Mouse (Mus musculus): ENCODE data around the gene Slc6a17. TPM values are rescaled to one million over a fixed set of nuclear protein-coding genes. Genes with fewer than 3 reads are reported as not detected.

Gene Slc6a17
- total RNA-seq, 2 experiments from 2014 or later, result 276 to 290 TPM

- TF ChIP-seq CTCF (conservative IDR thresholded peaks at IDR 0.05), result no peak
- Histone ChIP-seq H3K4me3 (no peak overlapping the region), H3K27ac (no peak overlapping the region)
- no peak for DNase-seq (ENCODE audit: low spot score in 2 of 2)
These were observed 29.2 kb downstream of the Slc6a17 start for GRCm38 (mm10) chr3:107488637-107489036.

GRCm38 (mm10) chr3:107483290-107483689 is 34.5 kb downstream of the Slc6a17 start:
- H3K27ac ChIP-seq, result peak overlapping the region; percentile 79
- TF ChIP-seq CTCF (conservative IDR thresholded peaks at IDR 0.05), result peak; percentile 61
- no peak overlapping the region for H3K4me3 ChIP-seq
- peak; percentile 52 to 72 for DNase-seq (ENCODE audit: low spot score in 2 of 2)

DNA sequence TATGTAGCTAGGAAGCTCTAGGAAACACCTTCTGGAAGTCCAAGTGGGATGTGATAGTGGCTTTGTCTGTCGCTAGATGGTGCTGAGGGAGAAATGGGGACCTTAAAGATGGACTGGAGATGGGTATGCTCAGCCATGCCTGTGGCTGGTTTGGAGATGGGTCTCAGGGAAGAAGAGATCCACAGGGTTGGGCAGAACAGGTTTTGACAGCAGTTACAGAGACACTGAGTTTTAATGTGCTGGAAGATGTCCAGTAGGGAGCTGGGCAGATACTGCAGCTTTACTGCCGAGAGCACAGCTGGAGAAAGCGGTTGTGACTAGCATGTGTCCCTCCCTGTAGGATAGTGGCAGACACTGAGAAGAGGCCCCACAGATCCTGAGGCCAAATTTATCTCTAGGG is 37.2 kb downstream of the Slc6a17 start:
- TF ChIP-seq CTCF (conservative IDR thresholded peaks at IDR 0.05), result peak; percentile 28; the same call in 1 of the 2 replicates
- Histone ChIP-seq H3K4me3 (no peak overlapping the region), H3K27ac (no peak overlapping the region)
- DNase-seq (ENCODE audit: low spot score in 2 of 2), result no peak

DNA sequence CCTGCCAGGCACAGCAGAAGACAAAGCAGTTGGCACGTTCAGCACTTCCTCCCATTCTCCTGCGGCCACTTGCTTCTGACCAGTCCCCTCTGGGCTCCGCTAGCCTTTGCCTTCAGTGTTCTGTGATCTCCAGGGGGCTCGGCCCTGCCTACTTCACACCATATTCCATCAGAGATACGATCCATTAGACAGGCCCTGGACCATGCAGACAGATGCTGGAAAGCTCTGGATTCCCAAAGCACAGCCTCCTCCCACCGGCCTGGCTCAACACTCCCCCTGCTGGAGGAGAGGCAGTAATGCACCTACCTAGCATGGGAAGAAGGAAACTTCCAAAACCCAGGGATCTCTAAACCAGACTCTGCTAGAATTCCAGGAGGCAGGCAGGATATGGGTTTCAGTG is 45.6 kb downstream of the Slc6a17 start:
- Histone ChIP-seq H3K27ac (peak overlapping the region; percentile 36; the same call in 1 of the 2 replicates), H3K4me3 (no peak overlapping the region)
- TF ChIP-seq CTCF (conservative IDR thresholded peaks at IDR 0.05), result peak; percentile 99
- DNase-seq (ENCODE audit: low spot score in 2 of 2), result peak; percentile 44 to 71

DNA sequence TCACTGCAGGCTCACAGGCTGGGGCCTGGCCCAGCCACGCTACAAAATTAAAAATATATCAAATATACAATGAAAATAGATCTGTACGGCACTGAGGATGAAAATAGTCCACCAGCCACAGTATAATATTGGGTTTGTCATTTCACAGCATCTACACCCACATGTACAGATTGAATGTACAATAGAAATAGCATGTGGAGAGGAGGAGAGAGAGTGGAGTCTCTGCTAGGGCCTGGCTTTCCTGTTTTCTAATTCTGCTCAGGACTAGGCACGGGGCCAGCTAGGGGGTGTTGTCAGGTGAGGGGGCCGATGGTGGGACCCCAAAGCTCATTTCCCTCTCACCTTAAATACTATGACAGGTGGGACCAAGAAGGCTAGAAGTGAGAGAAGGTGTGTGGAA is 48.8 kb downstream of the Slc6a17 start:
- Histone ChIP-seq H3K4me3 (no peak overlapping the region), H3K27ac (no peak overlapping the region)
- no peak for TF ChIP-seq CTCF (conservative IDR thresholded peaks at IDR 0.05)
- no peak for DNase-seq (ENCODE audit: low spot score in 2 of 2)

DNA sequence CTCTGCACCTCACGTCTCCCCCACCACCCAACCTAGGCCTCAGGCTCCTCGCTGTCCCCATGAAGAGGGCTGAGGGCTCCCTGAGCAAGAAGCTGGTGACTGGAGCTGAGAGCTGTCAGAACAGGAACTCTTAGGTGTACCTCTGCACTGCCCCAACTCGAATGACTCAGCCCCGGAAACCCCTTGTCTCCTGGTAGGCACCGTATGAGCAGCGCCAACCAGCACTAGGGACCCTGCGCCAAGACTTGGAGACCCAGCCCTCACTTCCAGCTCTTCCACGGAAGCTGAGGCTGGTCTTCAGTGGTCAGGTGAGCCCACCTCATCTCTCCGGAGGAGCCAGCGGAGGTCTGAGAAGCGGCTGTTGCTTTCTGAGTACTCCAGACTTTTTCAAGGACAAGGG is 49.7 kb downstream of the Slc6a17 start:
- TF ChIP-seq CTCF (conservative IDR thresholded peaks at IDR 0.05), result no peak
- Histone ChIP-seq H3K27ac (no peak overlapping the region), H3K4me3 (no peak overlapping the region)
- no peak for DNase-seq (ENCODE audit: low spot score in 2 of 2)

- peak; percentile 98 for TF ChIP-seq CTCF (conservative IDR thresholded peaks at IDR 0.05)
- DNase-seq (ENCODE audit: low spot score in 2 of 2), result peak; percentile 63 to 85
- Histone ChIP-seq H3K27ac (no peak overlapping the region; the same call in 1 of the 2 replicates), H3K4me3 (no peak overlapping the region)
These were observed 51.2 kb downstream of the Slc6a17 start for GRCm38 (mm10) chr3:107466577-107466976.

DNA sequence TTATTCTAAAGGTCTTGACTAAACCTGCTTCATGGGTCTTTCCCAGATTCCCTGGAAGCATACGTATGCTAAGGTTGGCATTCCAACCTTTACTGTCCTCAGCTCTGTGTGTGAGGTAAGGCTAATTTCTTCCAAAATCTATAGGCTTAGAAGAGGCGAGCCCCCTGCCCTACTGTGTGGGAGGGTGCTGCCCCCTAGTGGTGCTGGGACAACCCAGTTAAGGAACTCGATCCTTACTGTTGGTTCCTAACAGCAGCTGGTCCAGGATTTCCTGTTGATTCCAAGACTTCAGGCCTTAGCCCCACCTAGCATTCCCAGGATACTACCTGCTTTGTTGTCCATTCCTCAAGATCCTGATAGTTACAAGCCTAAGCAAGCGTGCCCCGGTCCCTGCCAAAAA is 55.7 kb downstream of the Slc6a17 start:
- peak; percentile 78 to 88 for DNase-seq (ENCODE audit: low spot score in 2 of 2)
- Histone ChIP-seq H3K4me3 (no peak overlapping the region), H3K27ac (no peak overlapping the region)
- TF ChIP-seq CTCF (conservative IDR thresholded peaks at IDR 0.05), result peak; percentile 99; the same call in 1 of the 2 replicates

GRCm38 (mm10) chr3:107459773-107460431 is 57.9 kb downstream of the Slc6a17 start:
- Histone ChIP-seq H3K4me3 (peak overlapping the region; percentile 73), H3K27ac (peak overlapping the region; percentile 90)
- no peak for TF ChIP-seq CTCF (conservative IDR thresholded peaks at IDR 0.05)
- no peak for DNase-seq (ENCODE audit: low spot score in 2 of 2)

DNA sequence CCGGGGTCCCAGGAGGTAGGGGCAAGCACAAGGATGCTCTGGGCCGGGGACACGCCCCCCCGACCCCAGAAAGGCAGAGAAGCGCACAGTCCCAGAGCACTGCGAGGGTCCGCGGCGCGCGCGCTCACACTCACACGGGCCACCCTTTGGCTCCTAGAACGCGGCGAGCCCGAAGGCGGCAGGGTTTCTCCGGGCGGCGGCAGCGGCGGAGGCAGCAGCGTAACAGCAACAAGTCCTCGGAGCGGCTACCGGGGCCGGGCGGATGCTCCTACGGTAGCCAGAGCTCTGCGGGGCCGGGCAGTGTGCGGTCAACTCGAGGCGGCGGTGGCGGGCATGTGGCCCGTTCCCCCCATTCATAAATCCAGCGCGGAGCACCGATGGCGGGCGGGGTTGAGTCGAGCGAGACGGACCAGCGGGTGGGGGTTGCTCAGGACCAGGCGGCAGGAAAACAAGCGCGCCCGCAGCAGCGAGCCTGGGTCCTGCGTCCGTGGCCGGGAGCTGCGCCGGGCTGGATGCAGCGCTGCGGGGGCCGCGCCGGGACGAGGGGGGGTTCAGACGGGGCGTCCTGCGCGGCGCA is 58.5 kb downstream of the Slc6a17 start, which contains the start of gene Kcnc4:
Gene Kcnc4 (minus strand): TSS at position 357 of the 577 bp plus-strand sequence.
- peak within 1 kb of the TSS; percentile 90 for H3K27ac ChIP-seq
- no peak for TF ChIP-seq CTCF (conservative IDR thresholded peaks at IDR 0.05)
- peak within 1 kb of the TSS; percentile 73 for H3K4me3 ChIP-seq
- no peak for DNase-seq (ENCODE audit: low spot score in 2 of 2)

DNA sequence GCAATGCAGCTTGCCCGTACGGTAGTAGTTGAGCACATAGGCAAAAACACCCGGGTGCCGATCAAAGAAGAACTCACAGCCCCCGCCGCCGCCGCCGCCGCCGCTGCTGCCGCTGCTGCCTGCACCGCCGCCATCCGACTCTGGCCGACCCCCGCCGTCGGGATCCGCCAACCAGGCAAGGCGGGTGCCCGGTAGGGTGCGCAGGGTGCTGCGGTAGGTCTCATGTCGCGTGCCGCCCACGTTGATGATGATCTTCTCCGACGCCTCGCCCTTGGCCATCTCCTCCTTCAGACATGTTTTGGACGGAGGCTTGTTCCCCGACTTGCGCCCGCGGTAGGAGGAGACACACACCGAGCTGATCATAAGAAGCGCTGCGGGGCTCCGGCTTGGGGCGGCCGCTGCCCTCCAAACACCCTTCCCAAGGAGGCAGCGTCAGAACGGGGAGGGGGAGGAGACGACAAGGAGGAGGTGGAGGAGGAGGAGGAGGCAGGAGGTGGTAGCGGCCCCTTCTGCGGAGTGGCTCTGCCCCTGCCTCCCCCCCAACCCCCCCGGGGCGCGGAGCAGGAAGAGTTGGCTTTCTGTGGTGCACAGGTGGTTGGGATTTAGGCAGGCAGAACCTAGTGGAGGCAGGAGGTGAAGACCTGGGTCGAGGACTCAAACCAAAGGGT is 59.2 kb downstream of the Slc6a17 start:
- Histone ChIP-seq H3K27ac (peak overlapping the region; percentile 90), H3K4me3 (peak overlapping the region; percentile 73)
- no peak for DNase-seq (ENCODE audit: low spot score in 2 of 2)
- 0 out of 2 replicates have a peak, but pooled peaks have one; percentile 15 for TF ChIP-seq CTCF (conservative IDR thresholded peaks at IDR 0.05)

DNA sequence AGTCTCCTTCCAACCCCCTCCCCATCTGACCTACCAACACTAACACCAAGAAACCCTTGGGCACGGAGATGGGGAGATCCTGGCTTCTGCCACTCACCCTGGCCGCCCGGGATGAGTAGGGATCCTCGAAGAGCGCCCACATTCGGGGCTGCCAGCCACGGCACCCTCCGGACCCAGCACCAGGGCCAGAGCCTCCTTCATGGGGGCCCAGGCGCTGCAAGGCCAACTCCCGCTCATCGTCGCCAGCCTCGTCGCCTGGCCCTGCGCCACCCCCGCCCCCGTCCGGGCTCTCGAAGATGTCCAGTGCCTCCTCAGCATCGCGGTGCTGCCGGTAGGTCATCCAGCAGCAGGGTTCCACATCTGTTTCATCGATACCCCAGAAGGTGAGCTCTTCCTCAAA is 59.7 kb downstream of the Slc6a17 start:
- DNase-seq (ENCODE audit: low spot score in 2 of 2), result no peak
- Histone ChIP-seq H3K27ac (peak overlapping the region; percentile 90), H3K4me3 (peak overlapping the region; percentile 73)
- no peak for TF ChIP-seq CTCF (conservative IDR thresholded peaks at IDR 0.05)

- no peak for TF ChIP-seq CTCF (conservative IDR thresholded peaks at IDR 0.05)
- no peak for DNase-seq (ENCODE audit: low spot score in 2 of 2)
- Histone ChIP-seq H3K27ac (no peak overlapping the region; the same call in 1 of the 2 replicates), H3K4me3 (peak overlapping the region; percentile 8; the same call in 1 of the 2 replicates)
These were observed 63.5 kb downstream of the Slc6a17 start for GRCm38 (mm10) chr3:107454280-107454679.
